Mouse (Mus musculus): ENCODE results near the gene Prc1.

DNA sequence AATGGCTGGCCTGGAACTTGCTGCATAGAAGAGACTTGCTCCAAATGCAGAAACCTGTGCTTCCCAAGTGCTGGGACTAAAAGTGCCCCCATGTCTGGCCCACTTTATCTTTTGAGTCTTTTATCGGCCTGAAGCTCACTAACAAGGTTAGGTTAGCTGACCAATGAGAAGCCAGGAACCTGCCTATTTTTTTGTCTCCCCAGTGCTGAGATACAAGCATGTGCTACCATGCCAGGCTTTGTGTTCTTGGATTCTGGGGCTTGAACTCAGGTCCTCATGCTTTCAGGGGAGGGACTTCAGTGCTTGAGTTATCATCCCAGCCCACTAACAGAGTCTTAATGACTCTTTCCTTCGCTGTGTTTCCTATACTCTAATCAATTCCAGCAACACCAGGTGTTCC, 36.5 kb upstream of the Prc1 start:
- TF ChIP-seq MYC (IDR thresholded peaks at IDR 0.05; ENCODE audit: low read depth, low read length): no peak
- TF ChIP-seq ZKSCAN1 (IDR thresholded peaks at IDR 0.05; ENCODE audit: borderline replicate concordance, low read depth, low read length): no peak
- no peak for TF ChIP-seq ELF1 (IDR thresholded peaks at IDR 0.05; ENCODE audit: low read depth, low read length)
- no peak for TF ChIP-seq ZC3H11A (IDR thresholded peaks at IDR 0.05; ENCODE audit: low read depth, low read length)
- no peak for TF ChIP-seq HCFC1 (IDR thresholded peaks at IDR 0.05; ENCODE audit: low read depth, low read length)
- TF ChIP-seq POLR2A (IDR thresholded peaks at IDR 0.05; ENCODE audit: low read depth, low read length): no peak
- TF ChIP-seq USF1 (IDR thresholded peaks at IDR 0.05; ENCODE audit: low read depth, low read length): no peak
- no peak for TF ChIP-seq CTCF (conservative IDR thresholded peaks at IDR 0.05 in 1 of 2, IDR thresholded peaks at IDR 0.05 in 1 of 2; ENCODE audit: low read depth in 2 of 2, low read length in 2 of 2)
- TF ChIP-seq ZNF384 (IDR thresholded peaks at IDR 0.05; ENCODE audit: low read depth, low read length): no peak
- no peak for TF ChIP-seq MXI1 (IDR thresholded peaks at IDR 0.05; ENCODE audit: low read depth, low read length)
- no peak for TF ChIP-seq ETS1 (conservative IDR thresholded peaks at IDR 0.05; ENCODE audit: low read depth, low read length)
- TF ChIP-seq MAFK (IDR thresholded peaks at IDR 0.05; ENCODE audit: insufficient replicate concordance, low read length): no peak

Data from CH12.LX (cell line).